Mouse (Mus musculus): ENCODE results near the gene Gm2696. TPM values are rescaled to one million over a fixed set of nuclear protein-coding genes. Genes with fewer than 3 reads are reported as not detected.

The Gm2696 gene
- total and polyA plus RNA-seq, 2 experiments from 2014 or later: not detected

DNA sequence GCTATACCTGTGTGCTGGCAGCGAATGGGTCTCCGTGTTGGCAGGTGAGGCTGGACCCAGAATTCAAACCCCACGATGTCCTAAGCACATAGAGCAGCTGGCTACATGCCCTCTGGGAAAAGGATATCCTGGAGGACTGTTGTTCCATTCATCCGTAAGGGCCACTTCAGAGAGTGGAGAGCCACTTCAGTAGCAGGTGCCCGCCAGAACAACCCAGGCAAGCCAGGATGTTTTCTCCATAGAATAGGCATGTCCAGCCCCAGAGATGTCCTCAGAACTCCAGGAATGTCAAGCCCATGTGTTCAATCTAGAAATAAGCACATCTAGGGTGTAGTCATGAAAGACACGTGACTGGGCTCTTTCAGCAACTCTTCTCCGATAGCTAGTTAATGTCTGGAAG lies 55.2 kb downstream of the Gm2696 start:
- no peak overlapping the region for H3K27ac ChIP-seq (ENCODE audit: low read depth, low read length)
- no peak overlapping the region for H3K9ac ChIP-seq
- DNase-seq (no peak), ATAC-seq (no peak)
- no peaks in the 10 kb centered on the region for H3K9me3 ChIP-seq (ENCODE audit: low read length)
- H3K4me2 ChIP-seq (ENCODE audit: low read depth): no peak overlapping the region
- H3K36me3 ChIP-seq (ENCODE audit: insufficient read depth): no peaks in the 10 kb centered on the region
- WGBS: 90% methylated on average over 7 of the region's 7 CpGs
- H3K27me3 ChIP-seq (ENCODE audit: insufficient read depth, low read length): no peaks in the 10 kb centered on the region
- TF ChIP-seq CTCF (IDR thresholded peaks at IDR 0.05; ENCODE audit: low read depth): no peak
- H3K4me1 ChIP-seq (ENCODE audit: insufficient read depth): no peaks in the 10 kb centered on the region
- H3K4me3 ChIP-seq (ENCODE audit: low read depth, low read length): no peak overlapping the region

DNA sequence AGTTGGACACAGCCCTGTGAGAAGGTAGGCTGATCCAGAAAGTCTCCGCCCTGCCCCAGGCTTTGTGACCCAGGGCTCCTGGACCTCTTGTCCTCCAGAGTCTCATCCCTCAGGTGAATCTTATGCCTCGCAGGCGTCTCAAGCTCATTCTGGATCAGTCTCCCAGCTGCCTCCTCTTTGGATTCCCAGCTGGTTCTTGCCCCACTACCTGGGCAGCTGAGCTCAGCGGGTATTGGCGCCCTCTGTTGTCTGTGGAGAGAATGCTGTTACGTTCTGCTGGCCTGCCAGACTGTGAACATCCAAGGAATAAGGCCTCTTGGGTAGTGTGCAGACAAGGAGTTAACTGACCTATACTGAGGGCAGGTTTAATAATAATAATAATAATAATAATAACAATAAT lies 64.5 kb downstream of the Gm2696 start:
- Histone ChIP-seq H3K36me3 (ENCODE audit: insufficient read depth) (no peaks in the 10 kb centered on the region), H3K27me3 (ENCODE audit: insufficient read depth, low read length) (no peaks in the 10 kb centered on the region), H3K9me3 (ENCODE audit: low read length) (no peaks in the 10 kb centered on the region), H3K27ac (ENCODE audit: low read depth, low read length) (no peak overlapping the region), H3K4me3 (ENCODE audit: low read depth, low read length) (no peak overlapping the region), H3K4me2 (ENCODE audit: low read depth) (no peak overlapping the region), H3K4me1 (ENCODE audit: insufficient read depth) (no peaks in the 10 kb centered on the region), H3K9ac (no peak overlapping the region)
- TF ChIP-seq CTCF (IDR thresholded peaks at IDR 0.05; ENCODE audit: low read depth): peak; percentile 36
- ATAC-seq: no peak
- DNase-seq: no peak
- whole genome bisulfite sequencing: 56% methylated on average over 6 of the region's 6 CpGs

GRCm38 (mm10) chr10:77880305-77880704 lies 65.8 kb downstream of the Gm2696 start:
- H3K27ac ChIP-seq (ENCODE audit: low read depth, low read length): no peak overlapping the region
- DNase-seq: no peak
- H3K36me3 ChIP-seq (ENCODE audit: insufficient read depth): no peaks in the 10 kb centered on the region
- no peak for ATAC-seq
- no peak overlapping the region for H3K4me3 ChIP-seq (ENCODE audit: low read depth, low read length)
- H3K9me3 ChIP-seq (ENCODE audit: low read length): no peaks in the 10 kb centered on the region
- H3K9ac ChIP-seq: no peak overlapping the region
- no peaks in the 10 kb centered on the region for H3K27me3 ChIP-seq (ENCODE audit: insufficient read depth, low read length)
- no peak for TF ChIP-seq CTCF (IDR thresholded peaks at IDR 0.05; ENCODE audit: low read depth)
- H3K4me2 ChIP-seq (ENCODE audit: low read depth): no peak overlapping the region
- H3K4me1 ChIP-seq (ENCODE audit: insufficient read depth): no peaks in the 10 kb centered on the region
- WGBS: 87% methylated on average over 3 of the region's 3 CpGs

GRCm38 (mm10) chr10:77882553-77882952 lies 68.1 kb downstream of the Gm2696 start:
- Histone ChIP-seq H3K9me3 (ENCODE audit: low read length) (no peaks in the 10 kb centered on the region), H3K36me3 (ENCODE audit: insufficient read depth) (no peaks in the 10 kb centered on the region), H3K4me1 (ENCODE audit: insufficient read depth) (no peaks in the 10 kb centered on the region), H3K27me3 (ENCODE audit: insufficient read depth, low read length) (no peaks in the 10 kb centered on the region), H3K4me3 (ENCODE audit: low read depth, low read length) (no peak overlapping the region), H3K9ac (no peak overlapping the region), H3K4me2 (ENCODE audit: low read depth) (no peak overlapping the region), H3K27ac (ENCODE audit: low read depth, low read length) (no peak overlapping the region)
- no peak for DNase-seq
- ATAC-seq: no peak
- 85% methylated on average over 5 of the region's 5 CpGs for WGBS
- TF ChIP-seq CTCF (IDR thresholded peaks at IDR 0.05; ENCODE audit: low read depth): peak; percentile 22; the same call in 1 of the 2 replicates

Other genes with a start within 250 kb of the Gm2696 start
Only the 30 nearest of the 33 such genes appear.
- gene Sumo3, start 208.6 kb upstream of the Gm2696 start, total RNA-seq (2014; rRNA removed): 270 and 305 TPM in 2 replicates
- gene Sumo3, start 208.6 kb upstream of the Gm2696 start, polyA plus RNA-seq (2015; fragmentation: Nextera tagmentation; extraction: Ambion mirVana): 381 and 398 TPM in 2 replicates
- gene Gm49325, start 208.5 kb upstream of the Gm2696 start, total RNA-seq (2014; rRNA removed): not detected in 2 replicates
- gene Gm49325, start 208.5 kb upstream of the Gm2696 start, polyA plus RNA-seq (2015; fragmentation: Nextera tagmentation; extraction: Ambion mirVana): 27.7 and 33.6 TPM in 2 replicates
- gene Ube2g2, start 192.4 kb upstream of the Gm2696 start, total RNA-seq (2014; rRNA removed): 41.7 and 45.3 TPM in 2 replicates
- 74.9 and 80.3 TPM in 2 replicates for gene Ube2g2, start 192.4 kb upstream of the Gm2696 start, polyA plus RNA-seq (2015; fragmentation: Nextera tagmentation; extraction: Ambion mirVana)
- gene Tspear, start 128.1 kb upstream of the Gm2696 start, total RNA-seq (2014; rRNA removed): 0.14 TPM in 1 of 2 replicates, not detected in the other
- 0.42 and 0.99 TPM in 2 replicates for gene Tspear, start 128.1 kb upstream of the Gm2696 start, polyA plus RNA-seq (2015; fragmentation: Nextera tagmentation; extraction: Ambion mirVana)
- not detected in 2 replicates for gene Gm19402, start 123.9 kb upstream of the Gm2696 start, total RNA-seq (2014; rRNA removed)
- gene Gm19402, start 123.9 kb upstream of the Gm2696 start, polyA plus RNA-seq (2015; fragmentation: Nextera tagmentation; extraction: Ambion mirVana): not detected in 2 replicates
- not detected in 2 replicates for gene Gm9508, start 117.4 kb upstream of the Gm2696 start, total RNA-seq (2014; rRNA removed)
- not detected in 2 replicates for gene Gm9508, start 117.4 kb upstream of the Gm2696 start, polyA plus RNA-seq (2015; fragmentation: Nextera tagmentation; extraction: Ambion mirVana)
- gene Gm10272, start 108.1 kb upstream of the Gm2696 start, total RNA-seq (2014; rRNA removed): not detected in 2 replicates
- gene Gm10272, start 108.1 kb upstream of the Gm2696 start, polyA plus RNA-seq (2015; fragmentation: Nextera tagmentation; extraction: Ambion mirVana): not detected in 2 replicates
- not detected in 2 replicates for gene Gm10024, start 103.2 kb upstream of the Gm2696 start, total RNA-seq (2014; rRNA removed)
- not detected in 2 replicates for gene Gm10024, start 103.2 kb upstream of the Gm2696 start, polyA plus RNA-seq (2015; fragmentation: Nextera tagmentation; extraction: Ambion mirVana)
- not detected in 2 replicates for gene Gm10142, start 98.9 kb upstream of the Gm2696 start, total RNA-seq (2014; rRNA removed)
- not detected in 2 replicates for gene Gm10142, start 98.9 kb upstream of the Gm2696 start, polyA plus RNA-seq (2015; fragmentation: Nextera tagmentation; extraction: Ambion mirVana)
- not detected in 2 replicates for gene Krtap12-1, start 94.1 kb upstream of the Gm2696 start, total RNA-seq (2014; rRNA removed)
- not detected in 2 replicates for gene Krtap12-1, start 94.1 kb upstream of the Gm2696 start, polyA plus RNA-seq (2015; fragmentation: Nextera tagmentation; extraction: Ambion mirVana)
- not detected in 2 replicates for gene Gm10100, start 88.2 kb upstream of the Gm2696 start, total RNA-seq (2014; rRNA removed)
- gene Gm10100, start 88.2 kb upstream of the Gm2696 start, polyA plus RNA-seq (2015; fragmentation: Nextera tagmentation; extraction: Ambion mirVana): not detected in 2 replicates
- not detected in 2 replicates for gene Gm18596, start 72.0 kb upstream of the Gm2696 start, total RNA-seq (2014; rRNA removed)
- not detected in 2 replicates for gene Gm18596, start 72.0 kb upstream of the Gm2696 start, polyA plus RNA-seq (2015; fragmentation: Nextera tagmentation; extraction: Ambion mirVana)
- not detected in 2 replicates for gene Gm9736, start 63.3 kb upstream of the Gm2696 start, total RNA-seq (2014; rRNA removed)
- gene Gm9736, start 63.3 kb upstream of the Gm2696 start, polyA plus RNA-seq (2015; fragmentation: Nextera tagmentation; extraction: Ambion mirVana): not detected in 2 replicates
- not detected in 2 replicates for gene Gm3233, start 55.0 kb upstream of the Gm2696 start, total RNA-seq (2014; rRNA removed)
- not detected in 2 replicates for gene Gm3233, start 55.0 kb upstream of the Gm2696 start, polyA plus RNA-seq (2015; fragmentation: Nextera tagmentation; extraction: Ambion mirVana)
- not detected in 2 replicates for gene Gm3238, start 43.4 kb upstream of the Gm2696 start, total RNA-seq (2014; rRNA removed)
- gene Gm3238, start 43.4 kb upstream of the Gm2696 start, polyA plus RNA-seq (2015; fragmentation: Nextera tagmentation; extraction: Ambion mirVana): not detected in 2 replicates
- not detected in 2 replicates for gene Gm7138, start 37.7 kb upstream of the Gm2696 start, total RNA-seq (2014; rRNA removed)
- not detected in 2 replicates for gene Gm7138, start 37.7 kb upstream of the Gm2696 start, polyA plus RNA-seq (2015; fragmentation: Nextera tagmentation; extraction: Ambion mirVana)
- gene Gm3250, start 32.1 kb upstream of the Gm2696 start, total RNA-seq (2014; rRNA removed): not detected in 2 replicates
- not detected in 2 replicates for gene Gm3250, start 32.1 kb upstream of the Gm2696 start, polyA plus RNA-seq (2015; fragmentation: Nextera tagmentation; extraction: Ambion mirVana)
- gene Gm7137, start 26.5 kb upstream of the Gm2696 start, total RNA-seq (2014; rRNA removed): not detected in 2 replicates
- gene Gm7137, start 26.5 kb upstream of the Gm2696 start, polyA plus RNA-seq (2015; fragmentation: Nextera tagmentation; extraction: Ambion mirVana): not detected in 2 replicates
- not detected in 2 replicates for gene Gm9639, start 19.6 kb upstream of the Gm2696 start, total RNA-seq (2014; rRNA removed)
- gene Gm9639, start 19.6 kb upstream of the Gm2696 start, polyA plus RNA-seq (2015; fragmentation: Nextera tagmentation; extraction: Ambion mirVana): not detected in 2 replicates
- not detected in 2 replicates for gene Gm19668, start 15.5 kb upstream of the Gm2696 start, total RNA-seq (2014; rRNA removed)
- not detected in 2 replicates for gene Gm19668, start 15.5 kb upstream of the Gm2696 start, polyA plus RNA-seq (2015; fragmentation: Nextera tagmentation; extraction: Ambion mirVana)
- not detected in 2 replicates for gene Gm9507, start 2.8 kb upstream of the Gm2696 start, total RNA-seq (2014; rRNA removed)
- gene Gm9507, start 2.8 kb upstream of the Gm2696 start, polyA plus RNA-seq (2015; fragmentation: Nextera tagmentation; extraction: Ambion mirVana): not detected in 2 replicates
- not detected in 2 replicates for gene Krtap10-4, start 12.4 kb downstream of the Gm2696 start, total RNA-seq (2014; rRNA removed)
- gene Krtap10-4, start 12.4 kb downstream of the Gm2696 start, polyA plus RNA-seq (2015; fragmentation: Nextera tagmentation; extraction: Ambion mirVana): not detected in 2 replicates
- not detected in 2 replicates for gene Krtap10-10, start 21.3 kb downstream of the Gm2696 start, total RNA-seq (2014; rRNA removed)
- not detected in 2 replicates for gene Krtap10-10, start 21.3 kb downstream of the Gm2696 start, polyA plus RNA-seq (2015; fragmentation: Nextera tagmentation; extraction: Ambion mirVana)
- not detected in 2 replicates for gene Gm36176, start 32.1 kb downstream of the Gm2696 start, total RNA-seq (2014; rRNA removed)
- not detected in 2 replicates for gene Gm36176, start 32.1 kb downstream of the Gm2696 start, polyA plus RNA-seq (2015; fragmentation: Nextera tagmentation; extraction: Ambion mirVana)
- gene Gm10318, start 38.2 kb downstream of the Gm2696 start, total RNA-seq (2014; rRNA removed): not detected in 2 replicates
- not detected in 2 replicates for gene Gm10318, start 38.2 kb downstream of the Gm2696 start, polyA plus RNA-seq (2015; fragmentation: Nextera tagmentation; extraction: Ambion mirVana)
- gene Gm3285, start 47.3 kb downstream of the Gm2696 start, total RNA-seq (2014; rRNA removed): 0.48 TPM in 1 of 2 replicates, not detected in the other
- not detected in 2 replicates for gene Gm3285, start 47.3 kb downstream of the Gm2696 start, polyA plus RNA-seq (2015; fragmentation: Nextera tagmentation; extraction: Ambion mirVana)
- 19.7 and 24.1 TPM in 2 replicates for gene Lrrc3, start 87.9 kb downstream of the Gm2696 start, total RNA-seq (2014; rRNA removed)
- gene Lrrc3, start 87.9 kb downstream of the Gm2696 start, polyA plus RNA-seq (2015; fragmentation: Nextera tagmentation; extraction: Ambion mirVana): 15.7 and 22.4 TPM in 2 replicates
- gene Trpm2, start 155.9 kb downstream of the Gm2696 start, total RNA-seq (2014; rRNA removed): 5.5 and 8.7 TPM in 2 replicates
- gene Trpm2, start 155.9 kb downstream of the Gm2696 start, polyA plus RNA-seq (2015; fragmentation: Nextera tagmentation; extraction: Ambion mirVana): 2.4 and 4.5 TPM in 2 replicates
- gene 1810043G02Rik, start 163.8 kb downstream of the Gm2696 start, total RNA-seq (2014; rRNA removed): 46.5 and 50.4 TPM in 2 replicates
- gene 1810043G02Rik, start 163.8 kb downstream of the Gm2696 start, polyA plus RNA-seq (2015; fragmentation: Nextera tagmentation; extraction: Ambion mirVana): 54.5 and 56.8 TPM in 2 replicates
- 85.6 and 112 TPM in 2 replicates for gene Pfkl, start 195.4 kb downstream of the Gm2696 start, total RNA-seq (2014; rRNA removed)
- gene Pfkl, start 195.4 kb downstream of the Gm2696 start, polyA plus RNA-seq (2015; fragmentation: Nextera tagmentation; extraction: Ambion mirVana): 57.3 and 72.9 TPM in 2 replicates